Mouse (Mus musculus) small intestine, adult 2 months (tissue): Measurements from ENCODE around the gene Ighmbp2. TPM values are rescaled to one million over a fixed set of nuclear protein-coding genes. Genes with fewer than 3 reads are reported as not detected.
"Not testable (repeated sequence)": the region's sequence is repeated elsewhere in the genome, so short reads cannot be mapped to it uniquely, and the experiment has no call there.

ENCODE experiments used
- H3K27ac ChIP-seq: fragments of 200-500 bp; 2 replicates; pipeline ENCODE4 v1.5.1; 2012; ENCODE audit warnings: low read depth, low read length, control low read depth, inconsistent platforms; ENCODE audit not compliant: insufficient read depth
- H3K27me3 ChIP-seq: fragments of 200-500 bp; 2 replicates; pipeline ENCODE4 v1.6.1; 2012; ENCODE audit warnings: mild to moderate bottlenecking, moderate library complexity, low read length, inconsistent platforms; ENCODE audit not compliant: control insufficient read depth, insufficient read depth
- H3K36me3 ChIP-seq: fragments of 200-500 bp; 2 replicates; pipeline ENCODE4 v1.6.1; 2012; ENCODE audit warnings: mild to moderate bottlenecking, low read length, control low read depth, inconsistent platforms; ENCODE audit not compliant: control insufficient read depth, insufficient read depth
- H3K4me1 ChIP-seq: fragments of 200-500 bp; 2 replicates; pipeline ENCODE4 v1.6.1; 2012; ENCODE audit warnings: low read length, inconsistent platforms, mixed read lengths; ENCODE audit not compliant: control insufficient read depth, insufficient read depth, insufficient read length
- H3K4me3 ChIP-seq: fragments of 200-500 bp; 2 replicates; pipeline ENCODE4 v1.5.1; 2012; ENCODE audit warnings: low read depth, mild to moderate bottlenecking, control low read depth, inconsistent platforms, low read length, moderate library complexity
- CTCF ChIP-seq: fragments of 200-500 bp; IDR thresholded peaks from 2 replicates; pipeline ENCODE4 v1.5.1; 2012; ENCODE audit warnings: low read depth, mild to moderate bottlenecking, control low read depth, inconsistent platforms, low read length, moderate library complexity, mixed read lengths; ENCODE audit not compliant: insufficient replicate concordance, insufficient read length; ENCODE audit errors: extremely low read depth
- POLR2A ChIP-seq: fragments of 200-500 bp; IDR thresholded peaks from 2 replicates; pipeline ENCODE4 v1.6.1; 2012; ENCODE audit warnings: low read depth, mild to moderate bottlenecking, control low read depth, inconsistent platforms, low read length, moderate library complexity
- WGBS: fragments of 180-500 bp; shearing (Covaris S2); methylation state at CpG from one replicate; pipeline ENCODE4 v1.1.7; 2018; 5-methylcytosine and 5-hydroxymethylcytosine counted together
- polyA plus RNA-seq: library from polyadenylated mRNA; depleted of rRNA; stranded (reverse); fragments of >200 nt; gene quantifications from 2 replicates; pipeline ENCODE4 v1.2.3, GENCODE M21; 2012

Ighmbp2 gene
- polyA plus RNA-seq, 1 experiment = 5.1 TPM

DNA sequence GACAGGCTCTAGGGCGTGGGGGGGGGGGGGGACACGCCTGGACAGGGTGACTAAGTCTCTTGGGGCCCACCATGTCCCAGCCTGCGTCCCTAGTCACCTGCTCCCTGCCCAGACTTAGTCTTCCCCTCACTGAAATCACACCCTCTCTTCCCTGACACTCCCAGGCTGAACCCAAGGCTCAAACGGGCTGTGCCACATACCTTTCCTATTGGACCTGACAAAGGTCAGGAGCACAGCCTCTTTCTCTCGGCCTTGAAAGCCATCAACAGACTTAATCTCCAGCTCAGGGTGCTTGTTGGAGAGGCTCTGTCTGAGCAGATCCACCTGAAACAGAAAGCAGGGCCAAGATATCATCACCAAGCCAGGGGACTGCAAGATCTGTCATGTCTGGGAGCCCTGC lies 16.7 kb downstream of the Ighmbp2 start:
- TF ChIP-seq POLR2A = no peak
- no peak for TF ChIP-seq CTCF
- Histone ChIP-seq H3K36me3 (peaks cover 58% of the 10 kb centered on the region), H3K27me3 (no peaks in the 10 kb centered on the region), H3K4me3 (no peak overlapping the region), H3K4me1 (no peaks in the 10 kb centered on the region), H3K27ac (no peak overlapping the region)
- 68% methylated on average over 5 of the region's 5 CpGs for WGBS

DNA sequence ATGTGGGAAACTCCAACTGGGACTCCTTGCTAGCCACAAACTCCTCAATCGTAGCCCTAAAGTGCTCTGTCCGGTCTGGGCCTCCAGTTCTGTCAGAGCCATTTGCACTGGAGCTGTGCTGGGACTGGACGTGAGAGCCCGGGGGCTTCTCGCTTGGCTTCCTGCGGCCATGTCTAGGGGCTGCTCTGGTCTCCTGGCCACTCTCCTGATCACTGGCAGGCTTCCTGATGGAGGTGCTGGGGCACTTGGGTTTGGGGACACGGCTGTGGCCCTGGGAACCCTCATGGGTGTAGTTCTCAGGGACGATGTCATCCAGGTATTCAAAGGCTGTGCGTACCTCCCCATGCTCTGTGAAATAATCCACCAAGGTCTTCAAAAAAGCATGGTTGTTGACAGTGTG lies 17.6 kb downstream of the Ighmbp2 start:
- no peak overlapping the region for H3K27ac ChIP-seq
- H3K4me1 ChIP-seq = no peaks in the 10 kb centered on the region
- no peaks in the 10 kb centered on the region for H3K27me3 ChIP-seq
- no peak for TF ChIP-seq CTCF
- no peak for TF ChIP-seq POLR2A
- 96% methylated on average over 9 of the region's 9 CpGs for WGBS
- no peak overlapping the region for H3K4me3 ChIP-seq
- peaks cover 59% of the 10 kb centered on the region for H3K36me3 ChIP-seq

DNA sequence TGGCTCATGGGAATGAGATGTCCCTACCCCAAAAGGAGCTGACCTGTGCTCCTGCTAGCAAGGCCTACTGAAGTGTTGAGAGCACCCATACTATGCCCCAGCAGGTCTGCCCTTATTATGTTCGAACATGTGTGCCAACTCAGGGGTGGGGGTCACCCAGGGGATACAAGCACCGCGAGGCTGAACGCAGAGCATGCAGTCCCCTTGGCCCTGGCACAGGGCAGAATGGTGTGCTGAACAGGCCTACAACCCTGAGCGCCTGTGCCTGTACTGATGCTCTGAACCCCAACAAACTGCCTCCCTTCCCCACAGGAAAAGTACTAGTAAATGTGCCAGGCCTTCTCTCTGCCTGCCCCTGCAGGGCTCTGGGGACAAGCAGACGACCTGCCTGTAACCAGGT lies 18.5 kb downstream of the Ighmbp2 start:
- no peaks in the 10 kb centered on the region for H3K4me1 ChIP-seq
- WGBS = 94% methylated on average over 6 of the region's 6 CpGs
- peaks cover 57% of the 10 kb centered on the region for H3K36me3 ChIP-seq
- no peak overlapping the region for H3K27ac ChIP-seq
- H3K4me3 ChIP-seq = no peak overlapping the region
- no peaks in the 10 kb centered on the region for H3K27me3 ChIP-seq
- TF ChIP-seq CTCF = no peak
- no peak for TF ChIP-seq POLR2A

DNA sequence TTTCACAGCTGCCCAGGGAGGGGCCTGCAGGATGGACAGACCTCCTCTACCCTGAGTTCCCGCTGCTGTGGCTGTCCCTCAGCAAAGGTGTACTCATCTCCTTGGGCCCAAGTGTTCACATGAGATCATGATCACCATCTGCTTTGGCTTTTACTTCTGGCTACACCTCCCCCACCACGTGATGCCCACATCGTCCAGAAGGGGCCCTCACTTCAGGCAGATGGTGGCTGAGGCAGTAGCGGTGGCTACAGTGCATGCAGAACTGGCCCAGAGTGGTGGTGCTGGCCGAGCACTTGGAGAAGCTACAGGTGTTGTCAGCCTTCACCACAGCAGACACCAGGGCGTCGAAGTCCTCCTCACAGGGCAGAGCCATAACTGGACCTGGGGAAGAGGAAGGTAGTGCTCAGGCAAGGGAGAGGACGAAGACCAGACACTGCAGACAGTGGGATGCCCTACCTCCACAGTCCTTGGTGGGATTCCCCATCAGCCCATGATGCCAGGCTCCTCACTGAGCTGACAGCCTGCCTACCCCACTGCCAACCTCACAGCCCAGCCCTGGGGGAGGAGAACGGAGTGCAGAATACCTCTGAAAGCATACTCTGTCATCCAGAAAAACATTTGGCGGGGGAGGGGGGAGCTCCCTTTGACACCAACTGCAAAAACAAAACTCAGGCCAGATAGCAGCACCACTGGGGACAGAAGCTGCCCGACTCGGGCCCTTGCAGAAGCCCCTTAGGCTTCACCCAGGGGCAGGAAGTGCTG lies 20.9 kb downstream of the Ighmbp2 start:
- no peaks in the 10 kb centered on the region for H3K4me1 ChIP-seq
- TF ChIP-seq POLR2A (no peak), CTCF (no peak)
- no peak overlapping the region for H3K27ac ChIP-seq
- 85% methylated on average over 12 of the region's 12 CpGs for WGBS
- H3K4me3 ChIP-seq = no peak overlapping the region
- no peaks in the 10 kb centered on the region for H3K27me3 ChIP-seq
- peaks cover 38% of the 10 kb centered on the region for H3K36me3 ChIP-seq

DNA sequence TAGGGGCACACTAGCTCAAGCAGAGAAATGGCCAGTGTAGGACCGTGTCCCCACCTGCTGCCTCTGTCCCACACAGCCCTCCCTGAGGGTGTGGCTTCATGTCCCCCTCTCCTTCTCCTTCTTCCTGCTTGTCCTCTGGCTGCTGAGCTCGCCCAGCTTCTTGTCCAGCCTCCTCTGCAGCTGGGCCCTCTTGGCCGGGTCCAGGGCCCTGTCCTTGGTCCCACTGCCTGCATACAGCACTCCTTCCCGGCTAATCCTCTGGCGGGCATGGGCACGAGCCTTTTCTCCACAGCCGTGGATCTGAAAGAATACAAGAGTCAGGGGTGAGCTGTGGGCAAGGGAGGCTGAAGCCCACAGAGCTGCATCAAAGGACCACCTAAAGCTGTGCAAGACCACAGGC lies 21.5 kb downstream of the Ighmbp2 start:
- TF ChIP-seq POLR2A (no peak), CTCF (no peak)
- WGBS = 94% methylated on average over 7 of the region's 7 CpGs
- Histone ChIP-seq H3K36me3 (peaks cover 34% of the 10 kb centered on the region), H3K4me1 (no peaks in the 10 kb centered on the region), H3K27ac (no peak overlapping the region), H3K4me3 (no peak overlapping the region), H3K27me3 (no peaks in the 10 kb centered on the region)

DNA sequence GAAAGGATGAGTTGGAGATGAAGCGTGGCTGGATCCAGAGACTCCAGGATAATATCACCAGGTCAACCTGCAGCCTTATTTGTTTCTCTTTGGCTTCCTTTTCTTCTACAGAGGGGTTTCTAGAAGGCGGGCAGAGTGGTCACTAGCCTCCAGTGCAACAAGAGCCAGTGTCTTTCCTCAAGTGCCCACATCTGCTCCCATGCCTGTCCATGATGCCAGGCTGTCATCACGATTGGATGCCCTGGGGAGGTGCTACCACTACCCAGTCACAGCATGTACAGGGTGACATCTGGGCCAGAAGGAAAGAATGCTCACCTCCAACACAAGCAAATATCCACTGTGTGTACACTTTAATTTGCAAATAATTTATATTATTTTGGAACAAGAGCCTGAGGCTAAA lies 22.2 kb downstream of the Ighmbp2 start:
- no peak overlapping the region for H3K4me3 ChIP-seq
- H3K27ac ChIP-seq = no peak overlapping the region
- WGBS = 86% methylated on average over 3 of the region's 3 CpGs
- no peaks in the 10 kb centered on the region for H3K27me3 ChIP-seq
- H3K4me1 ChIP-seq = no peaks in the 10 kb centered on the region
- no peak for TF ChIP-seq POLR2A
- no peak for TF ChIP-seq CTCF
- H3K36me3 ChIP-seq = peaks cover 30% of the 10 kb centered on the region

DNA sequence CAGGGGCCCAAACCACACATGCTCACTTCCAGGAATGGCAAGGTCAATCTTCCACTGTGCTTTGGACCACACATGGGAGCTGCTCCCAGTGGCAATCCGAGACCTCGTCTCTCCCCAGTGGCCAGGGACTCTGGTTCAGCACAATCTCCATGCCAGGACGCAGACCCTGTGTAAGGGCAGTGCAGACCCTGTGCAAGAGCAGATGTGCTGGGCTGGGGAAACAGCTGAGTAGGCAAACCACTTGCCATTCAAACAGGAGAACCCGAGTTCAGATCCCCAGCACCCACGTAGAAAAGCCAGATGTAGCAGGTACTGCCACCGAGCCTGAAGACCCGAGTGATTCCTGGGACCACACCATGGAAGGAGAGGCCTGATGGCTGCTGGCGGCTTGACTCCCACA lies 22.8 kb downstream of the Ighmbp2 start:
- TF ChIP-seq POLR2A (no peak), CTCF (no peak)
- WGBS = 96% methylated on average over 8 of the region's 8 CpGs
- Histone ChIP-seq H3K4me1 (no peaks in the 10 kb centered on the region), H3K4me3 (no peak overlapping the region), H3K27me3 (no peaks in the 10 kb centered on the region), H3K27ac (no peak overlapping the region), H3K36me3 (peaks cover 26% of the 10 kb centered on the region)

DNA sequence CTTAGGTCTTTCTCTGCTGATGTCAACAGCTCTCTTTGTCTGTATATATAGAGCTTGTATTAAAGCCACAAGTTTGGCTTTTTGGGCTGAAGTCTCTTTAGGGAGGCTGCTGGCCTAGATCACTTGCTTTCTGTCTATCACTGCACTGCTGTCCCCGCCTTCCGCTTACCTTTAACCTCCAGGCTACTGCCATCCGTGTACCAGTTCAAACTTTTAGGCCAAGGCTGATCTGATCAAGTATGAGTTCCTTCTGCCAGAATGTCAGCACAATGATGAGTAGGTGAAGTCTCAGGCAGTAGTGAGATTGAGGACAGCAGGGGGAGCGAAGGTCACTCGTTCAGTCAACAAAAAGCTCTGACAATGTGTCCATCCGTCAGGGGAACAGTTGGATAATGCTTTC lies 57.6 kb downstream of the Ighmbp2 start:
- not testable (repeated sequence) for H3K4me1 ChIP-seq, H3K4me3 ChIP-seq, H3K27ac ChIP-seq, H3K27me3 ChIP-seq, H3K36me3 ChIP-seq
- WGBS = 66% methylated on average over 4 of the region's 6 CpGs

DNA sequence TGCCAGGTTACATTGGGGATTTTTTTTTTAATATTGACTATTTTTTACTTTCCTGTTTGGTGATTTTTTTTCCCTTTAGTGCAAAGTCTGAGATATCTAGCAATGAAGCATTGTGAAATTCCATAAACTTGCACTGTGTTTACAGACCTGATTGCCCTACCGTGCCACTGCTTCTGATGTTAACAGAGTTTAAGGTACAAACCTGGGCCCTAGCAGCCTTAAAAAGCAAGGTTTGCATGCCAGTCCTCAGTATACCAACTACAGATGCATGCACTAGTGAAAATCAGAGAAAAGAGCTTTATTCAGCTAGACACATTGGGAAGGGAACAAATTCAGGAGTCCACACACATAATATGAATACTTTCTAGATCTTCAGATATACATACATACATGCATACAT lies 67.9 kb downstream of the Ighmbp2 start:
- not testable (repeated sequence) for H3K4me1 ChIP-seq, H3K27me3 ChIP-seq, H3K4me3 ChIP-seq, H3K27ac ChIP-seq, H3K36me3 ChIP-seq
- WGBS = 23% methylated on average over 1 of the region's 1 CpGs
